Mouse (Mus musculus) gastrocnemius, postnatal 36 days (tissue): Measurements from ENCODE around the gene Saysd1. TPM values are rescaled to one million over a fixed set of nuclear protein-coding genes. Genes with fewer than 3 reads are reported as not detected.
"Not testable (repeated sequence)": the region's sequence is repeated elsewhere in the genome, so short reads cannot be mapped to it uniquely, and the experiment has no call there.

Source experiments
- DNase-seq, 2 experiments: peaks; one replicate each; pipeline ENCODE4 v3.0.0; 2022
- intact Hi-C: fragments of 180-260 bp; cut with DNase I; formaldehyde crosslinking; loops from one replicate; pipeline ENCODE4 v1.15.1; 2025
- total RNA-seq, 2 experiments: library from RNA; stranded (reverse); gene quantifications; 2 replicates each; pipeline ENCODE4 v1.2.3; 2021

Saysd1 gene
- total RNA-seq, 2 experiments from 2014 or later: 2.5 to 2.7 TPM

GRCm38 (mm10) chr14:20047814-20048480 lies 90.4 kb downstream of the Saysd1 start:
- DNase-seq: no peak
- intact Hi-C loops: no loop called here

DNA sequence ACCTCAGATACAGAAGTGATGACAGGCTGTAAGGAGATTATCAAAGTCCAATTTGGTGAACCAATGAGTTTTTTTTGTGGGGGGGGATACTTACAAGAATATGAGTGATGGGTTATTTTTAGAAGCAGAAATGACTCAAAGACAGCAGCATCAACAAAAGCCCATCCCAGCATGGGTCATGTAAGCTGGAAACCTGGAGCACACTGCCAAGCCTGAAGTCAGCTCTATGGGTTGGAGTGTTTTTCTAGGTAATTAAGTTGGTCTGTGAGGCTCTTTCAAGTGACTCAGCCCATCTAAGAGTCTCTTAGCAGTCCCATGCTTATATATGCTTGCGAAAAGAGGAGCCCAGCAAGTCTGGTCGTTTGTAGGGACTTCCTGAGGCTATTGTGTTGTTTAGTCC lies 91.0 kb downstream of the Saysd1 start:
- intact Hi-C loops: no loop called here
- DNase-seq: no peak

- no peak for DNase-seq
- intact Hi-C loops: no loop called here
Measured at GRCm38 (mm10) chr14:20044036-20044435, 94.3 kb downstream of the Saysd1 start.

DNA sequence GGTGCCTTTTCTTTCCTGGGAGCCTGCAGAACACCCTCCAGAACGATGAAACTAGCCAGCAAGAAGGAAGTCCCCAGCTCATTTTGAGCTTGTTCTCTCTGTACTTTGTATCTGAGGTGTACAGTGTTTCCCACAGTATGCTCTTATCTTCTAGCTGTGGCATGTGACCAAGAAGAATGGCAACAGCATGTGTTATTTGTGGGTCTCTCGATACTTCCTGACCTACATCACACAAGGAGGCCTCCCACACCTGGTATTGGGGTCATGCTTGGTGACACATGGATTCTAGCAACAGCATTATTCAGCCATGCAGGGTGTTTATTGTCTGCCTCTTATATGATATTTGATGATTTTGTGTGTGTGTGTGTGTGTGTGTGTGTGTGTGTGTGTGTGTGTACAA lies 96.5 kb downstream of the Saysd1 start:
- intact Hi-C loops: no loop called here
- DNase-seq: no peak

- intact Hi-C loops: no loop called here
- no peak for DNase-seq
Measured at GRCm38 (mm10) chr14:20040976-20041375, 97.4 kb downstream of the Saysd1 start.

DNA sequence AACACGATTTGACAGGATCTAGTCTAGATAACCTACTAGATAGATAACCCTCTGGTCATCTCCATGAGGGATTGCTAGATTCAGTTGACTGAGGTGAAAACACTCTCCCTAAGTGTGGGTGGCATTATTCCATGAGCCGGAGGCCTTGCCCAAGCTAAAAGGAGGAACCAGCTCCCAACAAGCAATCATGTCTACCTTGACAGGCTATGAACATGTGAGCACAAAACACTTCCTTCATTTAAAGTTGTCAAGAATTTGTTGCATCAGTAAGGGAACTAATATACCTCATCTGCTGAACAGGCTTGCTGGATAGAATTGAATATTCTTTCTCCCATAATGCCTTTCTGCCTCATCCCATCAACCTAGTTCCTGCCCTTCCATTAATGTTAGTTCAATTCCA lies 98.5 kb downstream of the Saysd1 start:
- no peak for DNase-seq
- intact Hi-C loops: no loop called here

DNA sequence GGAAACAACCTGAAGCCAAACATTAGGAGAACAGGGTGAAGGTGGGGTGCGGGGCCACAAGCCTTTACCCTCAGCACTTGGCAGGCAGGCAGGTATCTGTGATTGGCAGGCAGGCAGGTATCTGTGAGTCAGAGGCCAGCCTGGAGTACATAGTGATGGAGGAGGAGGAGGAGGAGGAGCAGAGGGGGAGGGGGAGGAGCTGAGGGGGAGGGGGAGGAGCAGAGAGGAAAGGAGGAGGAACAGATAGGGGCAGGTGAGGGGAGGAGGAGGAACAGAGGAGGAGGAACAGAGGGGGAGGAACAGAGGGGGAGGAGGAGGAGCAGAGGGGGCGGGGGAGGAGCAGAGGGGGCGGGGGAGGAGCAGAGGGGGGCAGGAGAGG lies 105.6 kb downstream of the Saysd1 start:
- no peak for DNase-seq
- intact Hi-C loops: loop anchor here (2.0 kb wide), 1 partner anchor 52 kb away; no protein-coding TSS in a partner anchor

GRCm38 (mm10) chr14:20032016-20032737 lies 106.2 kb downstream of the Saysd1 start:
- intact Hi-C loops: loop anchor here (2.0 kb wide), 1 partner anchor 51 kb away; no protein-coding TSS in a partner anchor
- DNase-seq: no peak

DNA sequence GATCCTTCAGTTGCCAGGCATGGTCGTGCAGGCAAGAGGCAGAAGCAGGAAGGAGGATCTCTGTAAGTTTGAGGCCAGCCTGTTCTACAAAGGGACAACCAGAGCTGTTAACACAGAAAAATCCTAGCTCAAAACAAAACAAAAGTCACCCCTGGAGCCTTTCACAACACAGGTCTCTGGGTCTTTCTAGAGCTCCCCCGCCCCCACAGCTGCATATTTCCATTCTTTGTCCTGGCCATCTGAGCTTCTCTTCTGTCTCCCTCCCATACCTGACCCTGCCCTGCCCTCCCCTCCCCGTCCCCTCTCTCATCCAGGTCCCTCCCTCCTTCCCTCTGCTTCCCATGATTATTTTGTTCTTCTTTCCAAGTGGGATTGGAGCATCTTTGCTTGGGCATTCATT lies 108.7 kb downstream of the Saysd1 start:
- no peak for DNase-seq
- intact Hi-C loops: no loop called here

GRCm38 (mm10) chr14:20027475-20027874 lies 110.9 kb downstream of the Saysd1 start:
- DNase-seq, intact Hi-C loops: not testable (repeated sequence)

Other genes with a start within 250 kb of the Saysd1 start
- 1 to 10 TPM; 2.3 to 4.1 TPM for gene Gng2, start 160.9 kb downstream of the Saysd1 start, total RNA-seq
- under 1 TPM; 0.61 to 0.91 TPM for gene Kcnk5, start 43.3 kb upstream of the Saysd1 start, total RNA-seq
- gene Kcnk16, start 130.7 kb upstream of the Saysd1 start, total RNA-seq: not detected
- gene Nudt13, start 156.2 kb upstream of the Saysd1 start, total RNA-seq: 10 to 100 TPM; 27.0 to 29.9 TPM
- gene Ecd, start 209.6 kb upstream of the Saysd1 start, total RNA-seq: 10 to 100 TPM; 30.3 to 31.8 TPM
- 10 to 100 TPM; 19.4 to 21.0 TPM for gene Fam149b, start 209.6 kb upstream of the Saysd1 start, total RNA-seq